Mouse (Mus musculus) stomach, postnatal 0 days (tissue): ENCODE results near the gene Mgll.

Experiments used
- CTCF ChIP-seq: IDR thresholded peaks from 2 replicates; pipeline ENCODE4 v1.5.1; 2016; ENCODE audit warnings: antibody characterized with exemption, low read depth, mild to moderate bottlenecking, moderate library complexity
- EP300 ChIP-seq: optimal IDR thresholded peaks from 2 replicates; pipeline ENCODE3; 2016; ENCODE audit warnings: antibody characterized with exemption

DNA sequence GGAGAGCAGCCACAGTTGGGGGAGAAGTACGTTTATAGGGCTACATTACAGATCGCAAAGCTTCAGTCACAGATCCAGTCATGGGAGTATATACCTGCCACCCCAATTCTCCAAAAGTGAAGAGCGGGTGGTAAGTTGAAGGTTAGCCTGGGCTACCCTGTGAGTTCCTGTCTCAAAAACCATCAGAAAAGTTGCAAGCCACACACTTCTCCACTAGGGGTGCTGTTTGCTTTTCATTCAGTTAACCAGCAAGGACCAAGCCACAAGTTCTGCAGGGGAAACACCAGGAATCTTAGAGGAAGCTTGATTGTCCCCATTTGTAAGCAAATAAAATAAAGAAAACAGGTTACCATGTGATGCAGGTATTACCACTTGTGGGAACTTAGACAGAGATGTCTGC, 88.7 kb downstream of the Mgll start:
- TF ChIP-seq CTCF (peak; percentile 83), EP300 (no peak)
